Comparison of ENCODE assay signal across 8 mouse cellular contexts in the genomic region with DNA sequence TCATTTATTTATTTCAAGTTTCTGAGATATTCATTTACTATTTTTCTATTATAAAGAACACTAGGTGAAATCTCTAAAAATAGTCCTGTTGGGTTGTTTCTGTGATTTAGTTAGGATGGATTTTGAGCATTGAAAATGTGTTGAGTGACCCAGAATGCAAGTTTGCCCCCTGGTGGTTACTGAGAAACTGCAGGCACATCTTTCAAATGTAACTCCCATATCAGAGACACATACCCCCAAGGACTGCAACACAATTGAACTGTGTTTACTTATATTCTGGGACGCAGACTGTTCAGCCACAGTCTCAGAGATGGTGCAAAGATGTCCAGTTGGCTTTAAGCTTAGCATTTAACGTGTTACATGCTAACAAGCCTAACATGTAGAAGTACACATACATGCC.
DNase-seq lines count a peak whose midpoint lies in the region; ATAC-seq and TF ChIP-seq lines count a peak whose summit lies in the region.

No protein-coding gene starts in this region.

- no peak overlapping the region for H3K9ac ChIP-seq in heart, embryonic 12.5 days
- H3K9ac ChIP-seq in forebrain, postnatal 0 days: no peak overlapping the region

- H3K9me3 ChIP-seq in heart, embryonic 12.5 days (replicated peaks): no peaks in the 10 kb centered on the region
- H3K9me3 ChIP-seq in forebrain, postnatal 0 days (ENCODE audit: low read length): no peaks in the 10 kb centered on the region

- no peaks in the 10 kb centered on the region for H3K27me3 ChIP-seq in heart, embryonic 12.5 days (replicated peaks)
- no peaks in the 10 kb centered on the region for H3K27me3 ChIP-seq in forebrain, postnatal 0 days (ENCODE audit: insufficient read depth, low read length)

- peak; percentile 27 to 79 for DNase-seq in heart, adult 18-20 months
- peak; percentile 19 to 24 for DNase-seq in B cell, adult 2 months
- peak; percentile 67 for DNase-seq in brain, embryonic 14.5 days (ENCODE audit: low read depth)
- peak; percentile 67 for DNase-seq in forebrain, postnatal 0 days
- peak; percentile 38 to 73 for DNase-seq in layer of hippocampus, adult 2 months (ENCODE audit: low spot score in 2 of 2)
- DNase-seq in lung, postnatal 25 days (ENCODE audit: low spot score): peak; percentile 29
- DNase-seq in telencephalon, adult 2 months (ENCODE audit: low read depth, low spot score): peak; percentile 4

- no peak for ATAC-seq in heart, embryonic 12.5 days (ENCODE audit: insufficient number of reproducible peaks, low FRiP score)
- ATAC-seq in forebrain, postnatal 0 days: no peak

- no peak overlapping the region for H3K27ac ChIP-seq in heart, embryonic 12.5 days (ENCODE audit: poor library complexity, severe bottlenecking)
- no peak overlapping the region for H3K27ac ChIP-seq in forebrain, postnatal 0 days (ENCODE audit: low read depth, low read length)
- H3K27ac ChIP-seq in layer of hippocampus, adult 2 months: no peak overlapping the region

- no peak overlapping the region for H3K4me3 ChIP-seq in heart, embryonic 12.5 days
- no peak overlapping the region for H3K4me3 ChIP-seq in forebrain, postnatal 0 days (ENCODE audit: low read depth, low read length)
- no peak overlapping the region for H3K4me3 ChIP-seq in layer of hippocampus, adult 2 months

- WGBS in heart, embryonic 12.5 days: 20% methylated on average over 2 of the region's 2 CpGs
- 42% methylated on average over 2 of the region's 2 CpGs for WGBS in forebrain, postnatal 0 days

- no peak overlapping the region for H3K4me2 ChIP-seq in heart, embryonic 12.5 days
- no peak overlapping the region for H3K4me2 ChIP-seq in forebrain, postnatal 0 days (ENCODE audit: low read depth)

- H3K4me1 ChIP-seq in heart, embryonic 12.5 days (replicated peaks): no peaks in the 10 kb centered on the region
- no peaks in the 10 kb centered on the region for H3K4me1 ChIP-seq in forebrain, postnatal 0 days (ENCODE audit: insufficient read depth)

- peaks cover 58% of the 10 kb centered on the region for H3K36me3 ChIP-seq in heart, embryonic 12.5 days
- no peaks in the 10 kb centered on the region for H3K36me3 ChIP-seq in forebrain, postnatal 0 days (ENCODE audit: insufficient read depth)

- TF ChIP-seq CTCF in brain, embryonic 14.5 days (IDR thresholded peaks at IDR 0.05; ENCODE audit: borderline replicate concordance, extremely low read depth, insufficient read depth, insufficient read length): peak; percentile 74
- peak; percentile 72 for TF ChIP-seq CTCF in forebrain, postnatal 0 days (IDR thresholded peaks at IDR 0.05; ENCODE audit: low read depth)
- TF ChIP-seq CTCF in layer of hippocampus, adult 2 months (conservative IDR thresholded peaks at IDR 0.05): peak; percentile 93

- TF ChIP-seq POLR2A in brain, embryonic 14.5 days (IDR thresholded peaks at IDR 0.05; ENCODE audit: borderline replicate concordance, extremely low read depth, insufficient read depth, insufficient read length, poor library complexity, severe bottlenecking): no peak

Comparison
In these comparisons a context has a peak if more than half of its experiments do, and no peak if none do; other contexts are left out.
1. DNase-seq: peak in every context shown above with its lines; median percentile 67 in brain, embryonic 14.5 days; 67 in forebrain, postnatal 0 days; 56 in layer of hippocampus, adult 2 months; 53 in heart, adult 18-20 months; 29 in lung, postnatal 25 days; 22 in B cell, adult 2 months; 4 in telencephalon, adult 2 months.